Mouse (Mus musculus) brain, embryonic 14.5 days (tissue): ENCODE measurements at regions not wholly inside any gene's neighbourhood (a gene's known extent, or its start where the extent isn't known, plus 50 kb on each side); places are given as distances from the start of the nearest gene placed in this dataset.

ENCODE experiments used
- CTCF ChIP-seq: fragments of 200-500 bp; IDR thresholded peaks from 2 replicates; pipeline ENCODE4 v1.5.1; 2012; ENCODE audit warnings: inconsistent platforms, mild to moderate bottlenecking, moderate library complexity, borderline replicate concordance; ENCODE audit not compliant: insufficient read depth, insufficient read length; ENCODE audit errors: extremely low read depth
- POLR2A ChIP-seq: fragments of 200-500 bp; IDR thresholded peaks from 2 replicates; pipeline ENCODE4 v1.6.1; 2012; ENCODE audit warnings: mild to moderate bottlenecking, inconsistent platforms, borderline replicate concordance; ENCODE audit not compliant: poor library complexity, insufficient read depth, insufficient read length, severe bottlenecking; ENCODE audit errors: extremely low read depth

DNA sequence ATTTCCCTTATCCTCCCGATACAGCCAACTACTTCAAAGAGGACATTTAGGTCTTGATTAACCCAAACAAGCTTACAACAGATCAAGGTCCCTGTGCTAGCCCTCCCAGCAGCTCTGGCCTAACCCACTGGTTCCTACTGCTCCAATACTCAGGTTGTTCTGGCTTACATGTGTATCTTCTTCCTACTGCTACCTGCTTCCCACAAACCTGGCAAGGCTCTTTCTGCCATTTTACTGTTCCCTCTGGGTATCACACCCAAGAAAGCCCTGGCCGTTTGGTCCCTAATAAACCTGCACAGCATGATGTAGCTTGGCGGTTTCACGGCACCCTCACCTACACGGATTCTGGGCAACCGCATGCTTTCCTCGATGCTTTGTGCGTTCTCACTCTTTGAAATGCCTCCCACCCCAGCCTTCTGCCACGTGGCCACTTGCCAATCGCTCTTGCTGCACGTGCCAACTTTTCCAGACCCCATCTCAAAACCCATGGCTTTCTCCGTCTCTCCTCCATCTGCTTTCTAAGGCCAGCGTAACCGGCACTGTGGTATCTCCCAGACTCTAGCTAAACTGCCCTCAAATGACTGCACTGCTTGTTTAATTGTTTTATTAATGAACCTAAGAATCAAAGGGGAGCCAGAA, 758.4 kb upstream of the Map3k7 start:
- TF ChIP-seq CTCF: no peak
- no peak for TF ChIP-seq POLR2A
